Mouse (Mus musculus): Measurements from ENCODE around the gene Brwd3. TPM values are rescaled to one million over a fixed set of nuclear protein-coding genes. Genes with fewer than 3 reads are reported as not detected.

Gene Brwd3
- polyA plus RNA-seq (2012; rRNA removed): 2.3 and 2.5 TPM in 2 replicates

DNA sequence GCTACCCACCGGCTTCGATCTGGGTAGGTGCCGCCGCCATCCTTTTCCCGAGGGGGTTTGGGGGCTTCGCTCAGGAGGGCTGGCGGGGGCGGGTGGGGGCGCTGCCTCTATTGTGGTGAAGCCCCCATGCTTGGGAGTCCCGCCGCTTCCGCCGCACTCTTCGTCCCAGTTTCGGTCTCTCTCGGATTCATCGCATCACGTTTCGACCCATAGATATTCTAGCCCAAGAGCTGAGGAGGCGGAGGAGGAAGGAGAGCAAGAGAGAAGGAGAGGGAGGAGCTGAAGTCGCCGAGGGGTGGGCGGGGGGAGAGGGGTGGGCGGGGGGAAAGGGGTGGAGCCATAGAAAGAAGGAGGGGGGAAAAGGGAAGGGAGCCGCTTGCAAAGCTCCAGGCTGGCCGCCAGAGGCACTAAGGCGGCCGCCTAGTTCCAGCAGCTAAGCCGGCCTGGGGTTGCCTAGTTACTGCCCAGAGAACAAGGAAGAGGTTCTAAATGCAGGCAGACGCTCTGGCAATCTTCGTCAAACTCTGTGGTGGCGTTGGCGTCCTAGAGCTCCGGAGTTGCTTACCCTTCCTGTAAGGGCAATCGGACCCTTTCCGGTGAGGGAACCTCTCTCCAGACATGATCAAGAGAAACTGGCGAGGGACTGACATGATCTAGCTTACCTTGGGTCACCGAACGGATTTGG, at the start of gene Brwd3:
Gene Brwd3, minus strand, starts transcription at position 283 of the 685 bp plus-strand sequence.
- DNase-seq (ENCODE audit: low spot score): peak; percentile 43

DNA sequence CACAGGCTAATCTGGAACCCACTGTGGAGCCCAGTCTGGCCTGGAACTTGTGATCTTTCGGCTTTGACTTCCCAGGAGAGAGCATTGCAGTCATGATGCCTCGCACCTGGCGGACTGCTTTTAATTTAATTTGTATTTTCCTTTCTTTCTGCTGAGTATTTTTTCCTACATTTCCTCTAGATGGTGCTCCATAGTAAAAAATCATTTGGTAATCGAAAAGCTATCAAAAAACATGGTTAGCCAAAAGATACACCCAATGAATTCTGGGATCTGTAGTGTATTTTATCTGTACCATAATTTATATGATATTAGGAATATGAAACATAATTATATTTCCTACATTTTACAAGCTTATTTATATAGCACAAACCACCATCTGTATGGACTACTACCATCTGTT, 28.5 kb upstream of the Brwd3 start:
- DNase-seq (ENCODE audit: low spot score): no peak

- DNase-seq (ENCODE audit: low spot score): no peak
These were observed 8.5 kb upstream of the Brwd3 start for GRCm38 (mm10) chrX:108842705-108843104.

GRCm38 (mm10) chrX:108836416-108836815, 2.2 kb upstream of the Brwd3 start:
- no peak for DNase-seq (ENCODE audit: low spot score)

DNA sequence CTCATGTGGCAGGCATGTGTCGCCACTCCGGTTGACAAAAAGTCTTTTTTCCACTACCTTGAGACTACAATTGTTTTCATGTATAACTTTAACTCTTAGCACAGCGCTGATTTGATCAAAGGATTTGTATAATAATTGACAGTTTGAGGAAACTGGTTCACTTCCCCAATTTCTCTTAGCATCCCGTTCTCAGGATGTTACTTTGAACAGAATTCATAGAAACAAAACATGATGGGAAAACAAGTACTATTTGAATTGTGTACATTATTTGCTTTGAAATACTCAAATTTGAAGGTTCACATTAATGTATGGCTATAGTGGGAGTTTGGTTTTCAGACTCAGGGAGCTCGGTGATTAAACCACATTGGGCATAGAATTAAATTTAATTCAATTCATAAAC, 1.1 kb upstream of the Brwd3 start:
- DNase-seq (ENCODE audit: low spot score): no peak

DNA sequence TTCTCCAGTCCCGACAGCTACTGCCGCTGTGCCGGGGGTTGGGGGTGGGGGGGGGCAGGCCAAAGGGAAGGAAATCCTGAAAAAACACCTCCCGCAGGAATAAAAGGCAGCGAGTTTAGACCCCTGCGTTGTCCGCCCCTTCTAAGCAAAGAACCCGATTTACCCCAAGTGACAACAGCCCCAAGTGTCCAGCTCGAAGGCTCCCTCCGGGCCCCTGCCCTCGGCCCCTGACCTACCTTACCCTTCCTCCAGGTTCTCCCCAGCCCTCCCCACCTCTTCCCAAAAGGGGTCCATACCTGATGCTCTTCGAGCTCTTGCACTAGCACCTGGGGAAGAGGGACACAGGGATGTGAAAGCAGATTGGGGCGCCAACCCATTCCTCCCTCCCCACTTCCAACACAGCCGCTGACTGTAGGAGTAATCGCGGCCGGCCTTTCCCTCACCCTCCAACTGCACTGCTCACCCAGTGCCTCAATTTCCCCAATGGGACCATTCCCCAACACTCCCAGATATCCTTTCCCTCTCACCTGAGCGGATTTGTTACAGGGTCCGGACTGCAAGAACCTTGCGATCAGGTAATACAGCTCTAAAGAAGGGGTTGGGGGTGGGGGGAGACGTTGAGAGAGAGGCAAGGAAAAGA, 671 bp downstream of the Brwd3 start:
- peak; percentile 25 for DNase-seq (ENCODE audit: low spot score)

- DNase-seq (ENCODE audit: low spot score): peak; percentile 42
These were observed 1.4 kb downstream of the Brwd3 start for GRCm38 (mm10) chrX:108832674-108833189.

DNA sequence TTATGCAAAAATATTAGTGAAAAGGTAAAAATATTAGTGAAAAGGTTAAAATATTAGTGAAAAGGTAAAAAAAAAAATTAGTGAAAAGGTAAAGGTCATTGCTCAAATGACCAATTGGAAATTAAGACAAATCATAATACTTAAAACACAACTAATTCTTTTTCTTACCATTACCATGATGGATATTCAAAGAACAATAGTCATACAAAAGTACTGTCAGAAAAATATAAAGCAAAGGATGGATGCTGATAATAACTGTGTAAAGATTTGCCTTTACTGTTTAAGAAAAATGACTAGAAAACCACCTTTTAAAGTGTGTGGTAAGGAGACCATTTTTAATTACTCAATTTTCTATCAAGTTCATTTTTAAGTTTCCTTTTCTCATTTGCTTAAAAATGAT, 2.9 kb downstream of the Brwd3 start:
- DNase-seq (ENCODE audit: low spot score): no peak

DNA sequence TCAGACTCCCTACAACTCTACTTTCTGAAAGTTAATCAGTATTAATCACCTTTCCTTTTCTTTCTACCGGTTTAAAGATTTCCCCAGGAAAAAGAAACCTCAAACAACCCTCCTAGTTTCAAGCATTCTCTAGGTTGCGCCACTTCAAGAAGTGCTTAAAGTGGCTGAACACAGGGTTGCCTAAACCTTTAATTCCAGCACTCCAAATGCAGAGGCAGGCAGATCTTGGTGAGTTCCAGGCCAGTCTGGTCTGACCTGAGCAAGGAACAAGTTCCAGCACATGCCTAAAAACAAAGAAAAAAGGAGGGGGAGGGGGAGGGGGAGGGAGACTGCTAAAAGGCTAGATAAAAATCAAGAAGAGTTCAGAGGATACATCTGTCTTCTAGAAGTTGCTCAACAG, 6.1 kb downstream of the Brwd3 start:
- DNase-seq (ENCODE audit: low spot score): no peak

DNA sequence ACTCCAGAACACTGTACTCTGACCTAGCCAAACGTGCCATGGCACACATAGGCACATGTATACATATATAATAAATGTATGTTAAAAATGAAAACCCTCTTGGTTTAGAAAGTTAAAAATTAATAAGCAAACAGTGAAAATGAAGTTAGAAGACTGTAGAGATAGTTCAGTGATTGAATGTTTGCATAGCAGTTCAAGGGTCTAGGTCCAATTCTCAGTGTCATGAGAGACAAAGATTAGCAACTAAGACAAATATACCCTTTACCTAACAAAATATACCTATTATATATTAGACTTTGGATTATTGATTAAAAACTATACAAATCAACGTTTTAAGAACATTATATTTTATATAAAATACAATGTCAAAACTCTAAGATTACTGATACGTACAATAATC, 36.9 kb downstream of the Brwd3 start:
- DNase-seq (ENCODE audit: low spot score): no peak

- no peak for DNase-seq (ENCODE audit: low spot score)
These were observed 50.4 kb downstream of the Brwd3 start for GRCm38 (mm10) chrX:108783724-108784123.

DNA sequence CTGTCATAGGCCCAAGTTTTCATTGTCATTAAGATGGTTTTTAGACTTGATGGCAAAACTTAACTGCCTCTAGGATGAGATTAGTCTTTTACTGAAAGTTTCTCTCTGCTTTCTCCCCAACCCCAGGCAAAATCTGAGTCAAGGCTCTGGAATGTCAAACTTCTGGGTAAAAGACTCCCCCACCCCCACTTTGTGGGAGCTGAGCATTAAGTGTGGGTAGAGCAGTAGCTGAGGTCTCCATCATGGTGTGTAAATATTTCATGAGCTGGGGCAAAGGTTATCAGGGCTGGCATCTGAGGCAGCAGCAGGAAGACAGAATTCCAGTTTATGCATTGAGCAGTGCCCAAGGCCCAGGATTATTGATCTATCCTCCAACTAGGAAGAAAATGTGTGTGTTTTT, 102.4 kb downstream of the Brwd3 start:
- no peak for DNase-seq (ENCODE audit: low spot score)

DNA sequence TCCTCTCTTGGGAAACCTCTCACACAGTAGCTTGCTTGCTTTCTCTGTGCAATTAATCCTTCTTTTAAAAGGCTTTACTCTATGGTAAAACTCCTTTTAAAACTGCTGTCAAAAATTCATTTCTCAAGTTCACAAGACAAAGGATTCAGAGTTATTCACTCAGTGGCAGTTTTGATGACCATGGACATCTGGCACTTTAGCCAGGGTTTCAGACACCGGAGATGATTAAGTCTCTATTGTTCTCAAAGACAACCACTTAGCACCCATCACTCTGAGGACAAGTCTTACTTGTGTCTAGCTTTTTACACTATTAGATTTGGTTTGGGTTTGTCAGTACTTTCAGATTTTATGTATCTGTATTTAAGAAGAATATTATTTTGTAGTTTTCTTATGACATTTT, 104.6 kb downstream of the Brwd3 start:
- DNase-seq (ENCODE audit: low spot score): no peak

GRCm38 (mm10) chrX:108729068-108729467, 105.1 kb downstream of the Brwd3 start:
- DNase-seq (ENCODE audit: low spot score): no peak

DNA sequence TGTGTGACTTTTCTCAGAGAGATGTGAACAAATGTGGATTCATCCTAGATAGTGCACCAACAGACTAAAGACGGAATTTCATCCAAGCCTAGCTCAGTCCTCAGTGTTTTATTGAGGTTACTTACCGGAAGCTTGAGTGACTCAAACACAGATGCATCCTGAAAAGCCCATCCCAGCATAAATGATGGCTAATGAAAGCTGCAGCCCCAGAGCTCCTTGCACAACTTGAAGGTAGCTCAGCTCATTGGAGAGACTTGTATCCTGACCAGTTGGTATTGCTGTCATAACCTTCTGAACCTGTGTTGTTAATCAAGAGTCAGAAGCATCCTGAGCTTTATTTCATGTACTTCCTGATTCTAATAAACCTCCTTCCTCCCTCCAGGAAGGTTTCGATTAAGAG, 105.8 kb downstream of the Brwd3 start:
- DNase-seq (ENCODE audit: low spot score): no peak

- no peak for DNase-seq (ENCODE audit: low spot score)
These were observed 109.9 kb downstream of the Brwd3 start for GRCm38 (mm10) chrX:108724241-108724640.

- no peak for DNase-seq (ENCODE audit: low spot score)
These were observed 111.7 kb downstream of the Brwd3 start for GRCm38 (mm10) chrX:108722447-108722846.

GRCm38 (mm10) chrX:108704312-108704711, 129.9 kb downstream of the Brwd3 start:
- DNase-seq (ENCODE audit: low spot score): no peak

Other genes starting within 250 kb of the Brwd3 start
- not detected in 2 replicates for gene Gm379, start 169.5 kb downstream of the Brwd3 start, polyA plus RNA-seq (2012; rRNA removed)
- gene Hmgn5, start 179.0 kb upstream of the Brwd3 start, polyA plus RNA-seq (2012; rRNA removed): 8.2 and 19.8 TPM in 2 replicates

All from urinary bladder, adult 2 months (tissue).